Mouse (Mus musculus) heart, embryonic 12.5 days (tissue): ENCODE data around the gene Sgcg. TPM values are rescaled to one million over a fixed set of nuclear protein-coding genes. Genes with fewer than 3 reads are reported as not detected.

Source experiments
- ATAC-seq: fragments of 200-750 bp; cut with Nextera tagmentation; 2 replicates; pipeline ENCODE4 v1.8.0; 2017; ENCODE audit warnings: moderate TSS enrichment, moderate library complexity; ENCODE audit not compliant: insufficient number of reproducible peaks, low FRiP score
- H3K27ac ChIP-seq: fragments of 300-500 bp; sonication (generic); 2 replicates; pipeline ENCODE4 v1.5.1; 2016; ENCODE audit warnings: mild to moderate bottlenecking, moderate library complexity; ENCODE audit not compliant: poor library complexity, severe bottlenecking
- H3K27me3 ChIP-seq: fragments of 300-500 bp; sonication (generic); replicated peaks from 2 replicates; pipeline ENCODE4 v1.6.1; 2016; ENCODE audit warnings: mild to moderate bottlenecking, moderate library complexity
- H3K36me3 ChIP-seq: fragments of 300-500 bp; sonication (generic); 2 replicates; pipeline ENCODE4 v1.6.1; 2016; ENCODE audit warnings: mild to moderate bottlenecking, moderate library complexity
- H3K4me1 ChIP-seq: fragments of 300-500 bp; sonication (generic); replicated peaks from 2 replicates; pipeline ENCODE4 v1.6.1; 2016; ENCODE audit warnings: mild to moderate bottlenecking
- H3K4me2 ChIP-seq: fragments of 300-500 bp; sonication (generic); 2 replicates; pipeline ENCODE4 v1.6.1; 2016; ENCODE audit warnings: mild to moderate bottlenecking, moderate library complexity
- H3K4me3 ChIP-seq: fragments of 300-500 bp; sonication (generic); 2 replicates; pipeline ENCODE4 v1.5.1; 2016; ENCODE audit warnings: mild to moderate bottlenecking
- H3K9ac ChIP-seq: fragments of 300-500 bp; sonication (generic); 2 replicates; pipeline ENCODE4 v1.6.1; 2016; ENCODE audit warnings: mild to moderate bottlenecking, moderate library complexity
- H3K9me3 ChIP-seq: fragments of 300-500 bp; sonication (generic); replicated peaks from 2 replicates; pipeline ENCODE4 v1.6.1; 2016; ENCODE audit warnings: mild to moderate bottlenecking, moderate library complexity
- WGBS: fragments of 180-500 bp; shearing (Covaris S2); methylation state at CpG from one replicate; pipeline ENCODE4 v1.1.7; 2016; 5-methylcytosine and 5-hydroxymethylcytosine counted together
- polyA plus RNA-seq: library from polyadenylated mRNA; unstranded; fragments of >200 nt; fragmentation: Nextera tagmentation; extraction: Ambion mirVana; gene quantifications from 2 replicates; pipeline ENCODE4 v1.2.1, GENCODE M21; 2016

The Sgcg gene
- polyA plus RNA-seq, 1 experiment from 2014 or later = 6.7 TPM

GRCm38 (mm10) chr14:61232016-61232568, 26.2 kb downstream of the Sgcg start:
- 82% methylated on average over 13 of the region's 13 CpGs for WGBS
- Histone ChIP-seq H3K27ac (no peak overlapping the region), H3K9me3 (no peaks in the 10 kb centered on the region; the same call in 1 of the 2 replicates), H3K4me3 (no peak overlapping the region), H3K4me1 (peaks cover 14% of the 10 kb centered on the region), H3K4me2 (no peak overlapping the region), H3K36me3 (no peaks in the 10 kb centered on the region), H3K27me3 (no peaks in the 10 kb centered on the region), H3K9ac (no peak overlapping the region)
- no peak for ATAC-seq

GRCm38 (mm10) chr14:61230179-61230578, 28.1 kb downstream of the Sgcg start:
- Histone ChIP-seq H3K9ac (no peak overlapping the region), H3K9me3 (no peaks in the 10 kb centered on the region; the same call in 1 of the 2 replicates), H3K36me3 (no peaks in the 10 kb centered on the region), H3K27ac (no peak overlapping the region), H3K27me3 (no peaks in the 10 kb centered on the region), H3K4me1 (peaks cover 3% of the 10 kb centered on the region; the same call in 1 of the 2 replicates), H3K4me3 (no peak overlapping the region), H3K4me2 (no peak overlapping the region)
- no peak for ATAC-seq
- 88% methylated on average over 4 of the region's 4 CpGs for WGBS

GRCm38 (mm10) chr14:61229763-61230162, 28.5 kb downstream of the Sgcg start:
- Histone ChIP-seq H3K27ac (no peak overlapping the region), H3K9ac (no peak overlapping the region), H3K9me3 (no peaks in the 10 kb centered on the region; the same call in 1 of the 2 replicates), H3K4me3 (no peak overlapping the region), H3K4me2 (no peak overlapping the region), H3K4me1 (peaks cover 3% of the 10 kb centered on the region; the same call in 1 of the 2 replicates), H3K36me3 (no peaks in the 10 kb centered on the region), H3K27me3 (no peaks in the 10 kb centered on the region)
- no peak for ATAC-seq
- WGBS = 59% methylated on average over 5 of the region's 5 CpGs

GRCm38 (mm10) chr14:61226151-61226550, 32.1 kb downstream of the Sgcg start:
- H3K4me1 ChIP-seq = peaks cover 9% of the 10 kb centered on the region
- no peak overlapping the region for H3K4me3 ChIP-seq
- H3K27ac ChIP-seq = no peak overlapping the region
- no peaks in the 10 kb centered on the region for H3K27me3 ChIP-seq
- no peak overlapping the region for H3K4me2 ChIP-seq
- H3K9me3 ChIP-seq = no peaks in the 10 kb centered on the region; the same call in 1 of the 2 replicates
- no peak for ATAC-seq
- no peak overlapping the region for H3K9ac ChIP-seq
- WGBS = 60% methylated on average over 1 of the region's 1 CpGs
- H3K36me3 ChIP-seq = no peaks in the 10 kb centered on the region

GRCm38 (mm10) chr14:61224387-61225077, 33.8 kb downstream of the Sgcg start:
- Histone ChIP-seq H3K27me3 (no peaks in the 10 kb centered on the region), H3K9ac (no peak overlapping the region), H3K9me3 (no peaks in the 10 kb centered on the region; the same call in 1 of the 2 replicates), H3K36me3 (no peaks in the 10 kb centered on the region), H3K4me3 (no peak overlapping the region), H3K4me1 (peaks cover 6% of the 10 kb centered on the region), H3K27ac (no peak overlapping the region), H3K4me2 (no peak overlapping the region)
- 72% methylated on average over 5 of the region's 5 CpGs for WGBS
- ATAC-seq = no peak

GRCm38 (mm10) chr14:61223740-61224139, 34.5 kb downstream of the Sgcg start:
- Histone ChIP-seq H3K9ac (no peak overlapping the region), H3K27me3 (no peaks in the 10 kb centered on the region), H3K9me3 (no peaks in the 10 kb centered on the region; the same call in 1 of the 2 replicates), H3K27ac (no peak overlapping the region), H3K4me3 (no peak overlapping the region), H3K4me2 (no peak overlapping the region), H3K36me3 (no peaks in the 10 kb centered on the region), H3K4me1 (peaks cover 6% of the 10 kb centered on the region)
- 53% methylated on average over 4 of the region's 4 CpGs for WGBS
- ATAC-seq = no peak

GRCm38 (mm10) chr14:61222506-61222905, 35.8 kb downstream of the Sgcg start:
- ATAC-seq = no peak
- no peak overlapping the region for H3K4me2 ChIP-seq
- H3K9ac ChIP-seq = no peak overlapping the region
- no peak overlapping the region for H3K27ac ChIP-seq
- no peaks in the 10 kb centered on the region for H3K36me3 ChIP-seq
- 52% methylated on average over 6 of the region's 6 CpGs for WGBS
- H3K4me3 ChIP-seq = no peak overlapping the region
- H3K9me3 ChIP-seq = no peaks in the 10 kb centered on the region; the same call in 1 of the 2 replicates
- peaks cover 6% of the 10 kb centered on the region for H3K4me1 ChIP-seq
- no peaks in the 10 kb centered on the region for H3K27me3 ChIP-seq

GRCm38 (mm10) chr14:61221166-61221565, 37.1 kb downstream of the Sgcg start:
- Histone ChIP-seq H3K4me2 (no peak overlapping the region), H3K9me3 (no peaks in the 10 kb centered on the region; the same call in 1 of the 2 replicates), H3K36me3 (no peaks in the 10 kb centered on the region), H3K27ac (no peak overlapping the region), H3K4me1 (peaks cover 6% of the 10 kb centered on the region), H3K9ac (no peak overlapping the region), H3K27me3 (no peaks in the 10 kb centered on the region), H3K4me3 (no peak overlapping the region)
- no peak for ATAC-seq
- WGBS = 77% methylated on average over 5 of the region's 5 CpGs

GRCm38 (mm10) chr14:61211754-61212153, 46.5 kb downstream of the Sgcg start:
- whole genome bisulfite sequencing = 81% methylated on average over 6 of the region's 6 CpGs

GRCm38 (mm10) chr14:61210111-61210510, 48.2 kb downstream of the Sgcg start:
- no peak for ATAC-seq
- WGBS = 81% methylated on average over 5 of the region's 5 CpGs
- no peak overlapping the region for H3K4me2 ChIP-seq

More at GRCm38 (mm10) chr14:61211754-61212153, 46.5 kb downstream of the Sgcg start:
- Histone ChIP-seq H3K9me3 (no peaks in the 10 kb centered on the region), H3K4me2 (no peak overlapping the region), H3K4me3 (no peak overlapping the region), H3K4me1 (no peaks in the 10 kb centered on the region), H3K27me3 (no peaks in the 10 kb centered on the region), H3K36me3 (peaks cover 68% of the 10 kb centered on the region), H3K9ac (no peak overlapping the region), H3K27ac (no peak overlapping the region)
- ATAC-seq = no peak

GRCm38 (mm10) chr14:61194416-61194815, 63.9 kb downstream of the Sgcg start:
- H3K27me3 ChIP-seq = no peaks in the 10 kb centered on the region
- no peak overlapping the region for H3K4me2 ChIP-seq
- ATAC-seq = no peak
- no peak overlapping the region for H3K4me3 ChIP-seq
- H3K4me1 ChIP-seq = no peaks in the 10 kb centered on the region
- H3K36me3 ChIP-seq = peaks cover 66% of the 10 kb centered on the region
- 85% methylated on average over 4 of the region's 4 CpGs for WGBS
- H3K27ac ChIP-seq = no peak overlapping the region
- no peak overlapping the region for H3K9ac ChIP-seq
- no peaks in the 10 kb centered on the region for H3K9me3 ChIP-seq

More at GRCm38 (mm10) chr14:61210111-61210510, 48.2 kb downstream of the Sgcg start:
- Histone ChIP-seq H3K9ac (no peak overlapping the region), H3K27ac (no peak overlapping the region), H3K4me3 (no peak overlapping the region), H3K27me3 (no peaks in the 10 kb centered on the region), H3K9me3 (no peaks in the 10 kb centered on the region), H3K36me3 (peaks cover 84% of the 10 kb centered on the region), H3K4me1 (no peaks in the 10 kb centered on the region)
